Mouse (Mus musculus) G1E (cell line): ENCODE measurements around the gene Cdk20.

Experiments
- CTCF ChIP-seq: IDR thresholded peaks from 2 replicates; pipeline ENCODE4 v1.5.1; 2012; ENCODE audit warnings: low read depth, low read length, inconsistent platforms, mixed read lengths
- GATA1 ChIP-seq: IDR thresholded peaks from 2 replicates; pipeline ENCODE4 v1.6.1; 2012; ENCODE audit warnings: borderline replicate concordance, low read length, inconsistent platforms, mixed read lengths
- GATA2 ChIP-seq: IDR thresholded peaks from 2 replicates; pipeline ENCODE4 v1.6.1; 2012; ENCODE audit warnings: low read depth, low read length, inconsistent platforms, borderline replicate concordance
- POLR2AphosphoS5 ChIP-seq: IDR thresholded peaks from 2 replicates; pipeline ENCODE4 v1.6.1; 2012; ENCODE audit warnings: low read depth, low read length, inconsistent platforms; ENCODE audit not compliant: insufficient replicate concordance
- TAL1 ChIP-seq: conservative IDR thresholded peaks from 2 replicates; pipeline ENCODE4 v1.6.1; 2012; ENCODE audit warnings: low read depth, low read length, inconsistent platforms, mixed read lengths

DNA sequence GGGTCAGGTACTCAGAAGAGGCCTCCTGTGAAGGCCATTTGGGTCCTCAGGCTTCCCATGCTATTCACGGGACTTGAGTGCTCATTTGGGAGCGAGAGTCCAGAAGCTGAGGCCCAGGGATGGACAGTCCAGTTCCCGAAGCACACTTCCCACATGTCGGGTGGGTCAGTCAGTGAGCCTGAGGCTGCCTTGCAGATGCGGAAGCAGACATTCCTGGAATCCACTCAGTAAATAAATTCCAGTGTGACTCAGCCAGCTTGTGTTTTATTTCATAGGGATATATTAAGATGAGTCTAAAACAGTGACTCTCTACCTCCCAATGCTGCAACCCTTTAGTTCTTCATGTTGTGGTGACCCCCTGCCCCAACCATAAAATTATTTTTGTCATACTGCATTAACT is 7.4 kb downstream of the Cdk20 start:
- no peak for TF ChIP-seq CTCF
- TF ChIP-seq GATA1, result no peak
- no peak for TF ChIP-seq TAL1
- no peak for TF ChIP-seq POLR2AphosphoS5
- no peak for TF ChIP-seq GATA2
